Mouse (Mus musculus): ENCODE measurements around the gene Pik3r2. TPM values are rescaled to one million over a fixed set of nuclear protein-coding genes. Genes with fewer than 3 reads are reported as not detected.

Pik3r2 gene
- total and polyA plus RNA-seq, 3 experiments = 23.7 to 37.8 TPM; not detected in 1

DNA sequence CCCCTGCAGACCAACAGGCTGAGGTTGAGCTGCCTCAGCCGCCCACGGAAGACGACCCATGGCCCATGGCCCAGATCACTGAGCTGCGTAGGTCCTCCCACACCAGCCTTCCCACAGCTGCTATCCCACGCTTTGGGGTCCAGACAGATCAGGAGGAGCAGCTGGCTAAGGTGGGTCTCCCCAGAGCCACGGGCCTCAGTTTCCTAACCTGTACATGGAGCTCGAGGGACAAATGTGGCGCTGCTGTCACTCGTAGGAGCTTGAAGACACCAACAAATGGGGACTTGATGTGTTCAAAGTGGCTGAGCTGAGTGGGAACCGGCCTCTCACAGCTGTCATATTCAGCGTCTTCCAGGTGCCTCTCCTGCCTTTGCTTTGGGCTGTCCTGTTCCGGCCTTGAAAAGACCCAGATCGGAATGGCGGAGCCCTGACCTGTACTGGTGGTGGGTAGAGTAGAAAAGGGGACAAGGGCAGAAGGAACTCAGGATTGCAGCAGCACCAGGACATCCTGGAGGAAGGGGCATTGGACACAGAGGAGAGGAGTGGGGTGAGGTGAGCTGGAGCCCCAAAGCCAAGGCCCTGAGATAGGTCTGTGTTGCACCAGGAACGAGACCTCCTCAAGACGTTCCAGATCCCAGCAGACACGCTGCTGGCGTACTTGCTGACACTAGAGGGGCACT, 29.2 kb downstream of the Pik3r2 start:
- Histone ChIP-seq H3K79me2 (ENCODE audit: control insufficient read depth, insufficient read depth, low read length, poor library complexity) (no peaks in the 10 kb centered on the region), H3K27me3 (ENCODE audit: control insufficient read depth in 1 of 2, insufficient read depth in 2 of 2, low read length in 2 of 2) (no peaks in the 10 kb centered on the region), H3K36me3 (ENCODE audit: control insufficient read depth in 1 of 2, insufficient read depth in 2 of 2, low read length in 2 of 2) (peaks cover 0 to 2% of the 10 kb centered on the region in 2 experiments; a peak in 2 of 4 replicates), H3K4me1 (ENCODE audit: control insufficient read depth in 1 of 2, insufficient read depth in 2 of 2, low read length in 2 of 2) (peaks cover 0 to 3% of the 10 kb centered on the region in 2 experiments; a peak in 2 of 4 replicates), H3K4me3 (ENCODE audit: control insufficient read depth in 1 of 2, insufficient read depth in 1 of 2, low read depth in 2 of 2, low read length in 2 of 2) (no peak overlapping the region), H3K27ac (ENCODE audit: control insufficient read depth, low read depth, low read length) (no peak overlapping the region), H3K9ac (ENCODE audit: control insufficient read depth, low read depth, low read length, poor library complexity, severe bottlenecking) (no peak overlapping the region), H3K9me3 (replicated peaks; ENCODE audit: insufficient read depth, low read length) (no peaks in the 10 kb centered on the region)
- no peak for DNase-seq (ENCODE audit: low read depth, low spot score)
- no peak for TF ChIP-seq GATA1 (IDR thresholded peaks at IDR 0.05; ENCODE audit: low read depth, low read length)
- no peak for TF ChIP-seq POLR2AphosphoS2 (IDR thresholded peaks at IDR 0.05; ENCODE audit: low read length)
- no peak for TF ChIP-seq CHD2 (IDR thresholded peaks at IDR 0.05; ENCODE audit: low read length)
- no peak for TF ChIP-seq TAL1 (IDR thresholded peaks at IDR 0.05; ENCODE audit: low read length)
- TF ChIP-seq NELFE (IDR thresholded peaks at IDR 0.05; ENCODE audit: low read depth, low read length) = no peak
- TF ChIP-seq MAFK (IDR thresholded peaks at IDR 0.05; ENCODE audit: borderline replicate concordance, low read depth, low read length) = no peak
- no peak for TF ChIP-seq RCOR1 (IDR thresholded peaks at IDR 0.05; ENCODE audit: low read depth, low read length)
- TF ChIP-seq JUND (IDR thresholded peaks at IDR 0.05; ENCODE audit: low read depth, low read length) = no peak
- TF ChIP-seq ELF1 (IDR thresholded peaks at IDR 0.05; ENCODE audit: low read depth, low read length) = no peak
- TF ChIP-seq MYB (IDR thresholded peaks at IDR 0.05; ENCODE audit: low read depth, low read length) = no peak
- no peak for TF ChIP-seq ETS1 (IDR thresholded peaks at IDR 0.05; ENCODE audit: low read depth, low read length)
- TF ChIP-seq SMC3 (IDR thresholded peaks at IDR 0.05; ENCODE audit: low read depth, low read length) = no peak
- no peak for TF ChIP-seq POLR2A (IDR thresholded peaks at IDR 0.05; ENCODE audit: control insufficient read depth in 1 of 2, insufficient read depth in 1 of 2, low read depth in 1 of 2, low read length in 2 of 2, poor library complexity in 1 of 2)
- no peak for TF ChIP-seq TCF12 (IDR thresholded peaks at IDR 0.05; ENCODE audit: low read depth, low read length)
- TF ChIP-seq USF1 (IDR thresholded peaks at IDR 0.05; ENCODE audit: low read depth, low read length) = no peak
- no peak for TF ChIP-seq BHLHE40 (IDR thresholded peaks at IDR 0.05; ENCODE audit: borderline replicate concordance, low read depth, low read length)
- TF ChIP-seq MAX (IDR thresholded peaks at IDR 0.05; ENCODE audit: low read length) = no peak

GRCm38 (mm10) chr8:70746676-70747075, 29.8 kb downstream of the Pik3r2 start:
- no peaks in the 10 kb centered on the region for H3K27me3 ChIP-seq (ENCODE audit: control insufficient read depth in 1 of 2, insufficient read depth in 2 of 2, low read length in 2 of 2)
- TF ChIP-seq E2F4 (IDR thresholded peaks at IDR 0.05; ENCODE audit: borderline replicate concordance, low read depth, low read length) (no peak), JUND (IDR thresholded peaks at IDR 0.05; ENCODE audit: low read depth, low read length) (no peak), SMC3 (IDR thresholded peaks at IDR 0.05; ENCODE audit: low read depth, low read length) (no peak), TBP (IDR thresholded peaks at IDR 0.05; ENCODE audit: low read depth, low read length) (no peak), CHD1 (IDR thresholded peaks at IDR 0.05; ENCODE audit: low read depth, low read length) (no peak)
- no peak overlapping the region for H3K27ac ChIP-seq (ENCODE audit: control insufficient read depth, low read depth, low read length)
- no peak overlapping the region for H3K9ac ChIP-seq (ENCODE audit: control insufficient read depth, low read depth, low read length, poor library complexity, severe bottlenecking)
- no peaks in the 10 kb centered on the region for H3K36me3 ChIP-seq (ENCODE audit: control insufficient read depth in 1 of 2, insufficient read depth in 2 of 2, low read length in 2 of 2)
- H3K4me1 ChIP-seq (ENCODE audit: control insufficient read depth in 1 of 2, insufficient read depth in 2 of 2, low read length in 2 of 2) = no peaks in the 10 kb centered on the region
- no peak overlapping the region for H3K4me3 ChIP-seq (ENCODE audit: control insufficient read depth in 1 of 2, insufficient read depth in 1 of 2, low read depth in 2 of 2, low read length in 2 of 2)
- H3K9me3 ChIP-seq (replicated peaks; ENCODE audit: insufficient read depth, low read length) = no peaks in the 10 kb centered on the region
- no peak for DNase-seq (ENCODE audit: low read depth, low spot score)
- H3K79me2 ChIP-seq (ENCODE audit: control insufficient read depth, insufficient read depth, low read length, poor library complexity) = no peaks in the 10 kb centered on the region
